Mouse (Mus musculus) MEL (cell line): Measurements from ENCODE around the gene Dusp27. TPM values are rescaled to one million over a fixed set of nuclear protein-coding genes. Genes with fewer than 3 reads are reported as not detected.

Experiments
- DNase-seq: peaks from one replicate; pipeline ENCODE4 v3.0.0; 2011; ENCODE audit warnings: low read depth, low spot score
- H3K27ac ChIP-seq: 2 replicates; pipeline ENCODE4 v1.5.1; 2012; ENCODE audit warnings: low read depth, mild to moderate bottlenecking, control low read depth, low read length, moderate library complexity; ENCODE audit not compliant: control insufficient read depth
- H3K27me3 ChIP-seq, 2 experiments: fragments of 150-350 bp in 1 of 2; sonication (generic) in 1 of 2; 2 replicates each; pipeline ENCODE4 v1.6.1; 2012; ENCODE audit warnings: low read length in 2 of 2, mild to moderate bottlenecking in 2 of 2, improper control_type of control experiment in 1 of 2, moderate library complexity in 1 of 2; ENCODE audit not compliant: insufficient read depth in 2 of 2, control insufficient read depth in 1 of 2
- H3K36me3 ChIP-seq, 2 experiments: 2 replicates each; pipeline ENCODE4 v1.6.1; 2012 to 2014; ENCODE audit warnings: low read length in 2 of 2, improper control_type of control experiment in 1 of 2, inconsistent platforms in 1 of 2, mild to moderate bottlenecking in 1 of 2; ENCODE audit not compliant: insufficient read depth in 2 of 2, control insufficient read depth in 1 of 2
- H3K4me1 ChIP-seq, 2 experiments: fragments of 150-350 bp in 1 of 2; sonication (generic) in 1 of 2; 2 replicates each; pipeline ENCODE4 v1.6.1; 2012; ENCODE audit warnings: low read length in 2 of 2, improper control_type of control experiment in 1 of 2, mild to moderate bottlenecking in 1 of 2; ENCODE audit not compliant: insufficient read depth in 2 of 2, control insufficient read depth in 1 of 2
- H3K4me3 ChIP-seq, 2 experiments: fragments of 150-350 bp in 1 of 2; sonication (generic) in 1 of 2; 2 replicates each; pipeline ENCODE4 v1.5.1; 2012; ENCODE audit warnings: low read depth in 2 of 2, low read length in 2 of 2, mild to moderate bottlenecking in 2 of 2, moderate library complexity in 2 of 2, control low read depth in 1 of 2, improper control_type of control experiment in 1 of 2; ENCODE audit not compliant: control insufficient read depth in 1 of 2, insufficient read depth in 1 of 2
- H3K79me2 ChIP-seq: 2 replicates; pipeline ENCODE4 v1.6.1; 2012; ENCODE audit warnings: mild to moderate bottlenecking, low read length, moderate library complexity; ENCODE audit not compliant: control insufficient read depth, poor library complexity, insufficient read depth
- H3K9ac ChIP-seq: 2 replicates; pipeline ENCODE4 v1.6.1; 2012; ENCODE audit warnings: low read depth, mild to moderate bottlenecking, control low read depth, low read length, moderate library complexity; ENCODE audit not compliant: control insufficient read depth, poor library complexity, severe bottlenecking
- H3K9me3 ChIP-seq: fragments of 150-350 bp; sonication (generic); replicated peaks from 2 replicates; pipeline ENCODE4 v1.6.1; 2012; ENCODE audit warnings: mild to moderate bottlenecking, low read length, improper control_type of control experiment, moderate library complexity; ENCODE audit not compliant: insufficient read depth
- CHD2 ChIP-seq: IDR thresholded peaks from 2 replicates; pipeline ENCODE4 v1.6.1; 2011; ENCODE audit warnings: low read length, improper control_type of control experiment
- CTCF ChIP-seq, 3 experiments: IDR thresholded peaks in 2 of 3; conservative IDR thresholded peaks in 1 of 3; 2 replicates each; pipeline ENCODE4 v1.5.1; 2011 to 2012; ENCODE audit warnings: low read length in 3 of 3, low read depth in 2 of 3, mild to moderate bottlenecking in 2 of 3, improper control_type of control experiment in 1 of 3, inconsistent platforms in 1 of 3, mixed read lengths in 1 of 3, moderate library complexity in 1 of 3; ENCODE audit not compliant: control insufficient read depth in 1 of 3, insufficient read depth in 1 of 3, poor library complexity in 1 of 3, severe bottlenecking in 1 of 3
- ELF1 ChIP-seq: IDR thresholded peaks from 2 replicates; pipeline ENCODE4 v1.6.1; 2014; ENCODE audit warnings: low read depth, mild to moderate bottlenecking, inconsistent platforms, low read length, improper control_type of control experiment, moderate library complexity
- EP300 ChIP-seq, 2 experiments: IDR thresholded peaks; 2 replicates each; pipeline ENCODE4 v1.6.1; 2011; ENCODE audit warnings: improper control_type of control experiment in 2 of 2, low read length in 2 of 2, low read depth in 1 of 2, mild to moderate bottlenecking in 1 of 2
- ETS1 ChIP-seq: IDR thresholded peaks from 2 replicates; pipeline ENCODE4 v1.6.1; 2012; ENCODE audit warnings: low read depth, mild to moderate bottlenecking, inconsistent platforms, low read length, improper control_type of control experiment, moderate library complexity
- KAT2A ChIP-seq: conservative IDR thresholded peaks from 2 replicates; pipeline ENCODE4 v1.6.1; 2012; ENCODE audit warnings: low read depth, low read length, improper control_type of control experiment, inconsistent platforms
- MAFK ChIP-seq: IDR thresholded peaks from 2 replicates; pipeline ENCODE4 v1.6.1; 2011; ENCODE audit warnings: low read depth, mild to moderate bottlenecking, low read length, improper control_type of control experiment, borderline replicate concordance
- MEF2A ChIP-seq: IDR thresholded peaks from 2 replicates; pipeline ENCODE4 v1.6.1; 2014; ENCODE audit warnings: low read depth, mild to moderate bottlenecking, inconsistent platforms, low read length, improper control_type of control experiment; ENCODE audit not compliant: poor library complexity, insufficient replicate concordance, severe bottlenecking; ENCODE audit errors: extremely low read depth
- MYC ChIP-seq: IDR thresholded peaks from 2 replicates; pipeline ENCODE4 v1.6.1; 2011; ENCODE audit warnings: low read depth, mild to moderate bottlenecking, low read length, improper control_type of control experiment, moderate library complexity
- NELFE ChIP-seq: IDR thresholded peaks from 2 replicates; pipeline ENCODE4 v1.6.1; 2011; ENCODE audit warnings: low read depth, low read length, improper control_type of control experiment
- SIN3A ChIP-seq: IDR thresholded peaks from 2 replicates; pipeline ENCODE4 v1.6.1; 2012; ENCODE audit warnings: low read length, improper control_type of control experiment, inconsistent platforms
- SMC3 ChIP-seq: IDR thresholded peaks from 2 replicates; pipeline ENCODE4 v1.6.1; 2011; ENCODE audit warnings: low read depth, low read length, improper control_type of control experiment
- UBTF ChIP-seq: IDR thresholded peaks from 2 replicates; pipeline ENCODE4 v1.6.1; 2012; ENCODE audit warnings: low read depth, mild to moderate bottlenecking, inconsistent platforms, low read length, improper control_type of control experiment, moderate library complexity, borderline replicate concordance; ENCODE audit not compliant: insufficient read depth
- ZC3H11A ChIP-seq: IDR thresholded peaks from 2 replicates; pipeline ENCODE4 v1.6.1; 2012; ENCODE audit warnings: low read depth, mild to moderate bottlenecking, inconsistent platforms, low read length, improper control_type of control experiment
- polyA plus RNA-seq, 2 experiments: library from polyadenylated mRNA; stranded (reverse) in 1 of 2; unstranded in 1 of 2; fragments of >175 nt in 1 of 2; fragments of >200 nt in 1 of 2; gene quantifications; 2 replicates each; pipeline versions ENCODE4 v1.2.1 to v1.2.4; 2012; ENCODE audit warnings: low replicate concordance in 2 of 2, low read depth in 1 of 2; ENCODE audit not compliant: insufficient read length in 2 of 2, insufficient read depth in 1 of 2, missing spikeins in 1 of 2
- total RNA-seq: library from RNA; depleted of rRNA; stranded (reverse); fragments of 300-350 nt; gene quantifications from 2 replicates; pipeline ENCODE4 v1.2.3, GENCODE M21; 2012

Gene Dusp27
- total and polyA plus RNA-seq, 3 experiments, result not detected

DNA sequence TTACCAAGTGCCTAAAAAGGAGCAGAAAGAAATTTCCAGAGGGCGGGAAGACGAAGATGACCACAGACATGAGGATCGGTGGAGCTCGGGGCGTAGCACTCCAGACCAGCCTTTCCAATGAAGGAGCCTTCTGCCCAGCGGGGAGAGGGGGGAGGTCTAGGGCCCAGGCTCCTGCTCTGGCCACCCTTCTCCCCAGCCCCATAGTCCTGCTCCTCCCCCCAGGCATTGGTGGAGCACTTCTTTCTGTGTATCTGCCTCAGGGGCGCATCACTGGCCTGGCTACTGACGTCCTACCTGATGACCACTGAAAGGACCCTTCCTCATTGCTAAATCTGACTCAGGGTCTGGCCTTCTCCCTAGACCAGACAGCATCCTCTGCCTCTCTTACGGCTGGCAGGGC lies 37.4 kb upstream of the Dusp27 start:
- Histone ChIP-seq H3K9ac (no peak overlapping the region), H3K27ac (no peak overlapping the region), H3K36me3 (no peaks in the 10 kb centered on the region), H3K79me2 (no peaks in the 10 kb centered on the region), H3K4me1 (no peaks in the 10 kb centered on the region), H3K4me3 (no peak overlapping the region), H3K9me3 (no peaks in the 10 kb centered on the region), H3K27me3 (no peaks in the 10 kb centered on the region; a peak in 1 of 4 replicates)
- TF ChIP-seq EP300 (IDR thresholded peaks at IDR 0.05; ENCODE audit: low read depth in 1 of 2, low read length in 2 of 2), result no peak
- no peak for TF ChIP-seq KAT2A
- TF ChIP-seq ZC3H11A, result no peak
- TF ChIP-seq MYC, result no peak
- no peak for TF ChIP-seq SIN3A
- no peak for TF ChIP-seq MEF2A
- TF ChIP-seq MAFK, result no peak
- TF ChIP-seq ETS1, result no peak
- DNase-seq, result no peak

- H3K36me3 ChIP-seq, result no peaks in the 10 kb centered on the region
- no peaks in the 10 kb centered on the region for H3K4me1 ChIP-seq
- no peaks in the 10 kb centered on the region for H3K79me2 ChIP-seq
- no peak overlapping the region for H3K4me3 ChIP-seq
- no peaks in the 10 kb centered on the region for H3K9me3 ChIP-seq
- TF ChIP-seq SMC3 (no peak), UBTF (no peak), CTCF (IDR thresholded peaks at IDR 0.05 in 2 of 3, conservative IDR thresholded peaks at IDR 0.05 in 1 of 3; ENCODE audit: control insufficient read depth in 1 of 3, insufficient read depth in 1 of 3, low read depth in 2 of 3, low read length in 3 of 3, poor library complexity in 1 of 3, severe bottlenecking in 1 of 3) (no peak), ELF1 (no peak), NELFE (no peak), CHD2 (no peak)
- no peak overlapping the region for H3K9ac ChIP-seq
- H3K27ac ChIP-seq, result no peak overlapping the region
- no peaks in the 10 kb centered on the region; a peak in 1 of 4 replicates for H3K27me3 ChIP-seq
- no peak for DNase-seq
These were observed 36.9 kb upstream of the Dusp27 start for GRCm38 (mm10) chr1:166164580-166164979.
